Mouse (Mus musculus) ES-Bruce4 (cell line): ENCODE measurements around the gene Col7a1. TPM values are rescaled to one million over a fixed set of nuclear protein-coding genes. Genes with fewer than 3 reads are reported as not detected.

Experiments used
- H3K27ac ChIP-seq: 2 replicates; pipeline ENCODE4 v1.5.1; 2012; ENCODE audit warnings: low read length, inconsistent platforms; ENCODE audit not compliant: insufficient read depth
- H3K27me3 ChIP-seq: 2 replicates; pipeline ENCODE4 v1.6.1; 2012; ENCODE audit warnings: mild to moderate bottlenecking, low read length, inconsistent platforms; ENCODE audit not compliant: control insufficient read depth, poor library complexity, insufficient read depth, severe bottlenecking
- H3K36me3 ChIP-seq: 2 replicates; pipeline ENCODE4 v1.6.1; 2012; ENCODE audit warnings: inconsistent platforms, mild to moderate bottlenecking, low read length, moderate library complexity; ENCODE audit not compliant: control insufficient read depth, poor library complexity, insufficient read depth, severe bottlenecking
- H3K4me1 ChIP-seq: one replicate; pipeline ENCODE4 v1.8.1; 2011; ENCODE audit warnings: low read length; ENCODE audit not compliant: control insufficient read depth, insufficient read depth
- H3K4me3 ChIP-seq: 2 replicates; pipeline ENCODE4 v1.5.1; 2011; ENCODE audit warnings: low read depth, mild to moderate bottlenecking, low read length
- H3K9ac ChIP-seq: 2 replicates; pipeline ENCODE4 v1.6.1; 2012; ENCODE audit warnings: low read depth, mild to moderate bottlenecking, inconsistent platforms; ENCODE audit not compliant: poor library complexity, severe bottlenecking
- H3K9me3 ChIP-seq: replicated peaks from 2 replicates; pipeline ENCODE4 v1.6.1; 2012; ENCODE audit warnings: mild to moderate bottlenecking, low read length, inconsistent platforms; ENCODE audit not compliant: control insufficient read depth, poor library complexity, insufficient read depth, severe bottlenecking
- CTCF ChIP-seq: IDR thresholded peaks from one replicate; pipeline ENCODE4 v1.8.1; 2011; ENCODE audit warnings: low read depth, low read length
- EP300 ChIP-seq: IDR thresholded peaks from 2 replicates; pipeline ENCODE4 v1.6.1; 2011; ENCODE audit warnings: low read depth, low read length; ENCODE audit not compliant: insufficient read depth
- POLR2A ChIP-seq: IDR thresholded peaks from one replicate; pipeline ENCODE4 v1.8.1; 2011; ENCODE audit warnings: low read length; ENCODE audit not compliant: insufficient read depth
- polyA plus RNA-seq: library from polyadenylated mRNA; stranded (reverse); fragments of >200 nt; gene quantifications from 2 replicates; pipeline ENCODE4 v1.2.4, GENCODE M21; 2011; ENCODE audit warnings: low read depth; ENCODE audit not compliant: missing spikeins, insufficient read depth, insufficient read length

The Col7a1 gene
- polyA plus RNA-seq, 1 experiment: 6.5 TPM

DNA sequence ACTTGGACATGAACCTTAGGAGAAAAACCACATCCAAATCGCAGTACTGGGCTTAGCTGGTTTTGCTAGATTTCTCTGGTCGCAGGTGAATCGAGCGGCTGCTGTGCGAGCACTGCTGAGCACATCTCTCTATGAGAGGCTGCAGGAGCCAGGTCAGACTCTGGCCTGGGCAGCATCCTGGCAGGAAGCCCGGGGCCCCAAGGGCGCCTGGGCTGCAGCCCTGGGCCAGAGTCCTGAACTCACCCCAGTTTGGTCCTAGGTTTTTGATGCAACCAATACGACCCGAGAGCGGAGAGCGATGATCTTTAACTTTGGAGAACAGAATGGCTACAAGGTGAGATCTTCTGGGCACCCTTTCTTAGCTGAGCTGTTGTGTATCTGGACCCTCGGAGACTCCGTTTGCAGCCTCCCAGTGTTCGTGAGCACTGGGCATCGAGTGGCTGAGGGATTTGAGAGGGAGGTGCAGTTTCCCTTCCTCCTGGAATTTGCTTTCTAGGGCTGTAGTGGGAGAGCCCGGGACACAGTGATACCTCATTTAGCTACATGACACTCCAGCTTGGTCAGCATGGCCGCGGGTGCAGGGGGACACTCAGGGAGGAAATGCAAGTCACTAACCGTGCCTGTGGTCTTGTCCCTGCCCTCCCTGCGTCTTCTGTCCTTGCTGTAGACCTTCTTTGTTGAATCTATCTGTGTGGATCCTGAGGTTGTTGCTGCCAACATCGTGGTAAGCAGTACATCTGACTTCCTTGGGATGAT, 53.8 kb downstream of the Col7a1 start:
- no peaks in the 10 kb centered on the region for H3K9me3 ChIP-seq
- H3K4me3 ChIP-seq: no peak overlapping the region
- no peaks in the 10 kb centered on the region for H3K36me3 ChIP-seq
- no peaks in the 10 kb centered on the region for H3K4me1 ChIP-seq
- H3K9ac ChIP-seq: no peak overlapping the region
- H3K27ac ChIP-seq: no peak overlapping the region
- TF ChIP-seq CTCF: no peak
- no peak for TF ChIP-seq POLR2A
- no peak for TF ChIP-seq EP300
- H3K27me3 ChIP-seq: no peaks in the 10 kb centered on the region

DNA sequence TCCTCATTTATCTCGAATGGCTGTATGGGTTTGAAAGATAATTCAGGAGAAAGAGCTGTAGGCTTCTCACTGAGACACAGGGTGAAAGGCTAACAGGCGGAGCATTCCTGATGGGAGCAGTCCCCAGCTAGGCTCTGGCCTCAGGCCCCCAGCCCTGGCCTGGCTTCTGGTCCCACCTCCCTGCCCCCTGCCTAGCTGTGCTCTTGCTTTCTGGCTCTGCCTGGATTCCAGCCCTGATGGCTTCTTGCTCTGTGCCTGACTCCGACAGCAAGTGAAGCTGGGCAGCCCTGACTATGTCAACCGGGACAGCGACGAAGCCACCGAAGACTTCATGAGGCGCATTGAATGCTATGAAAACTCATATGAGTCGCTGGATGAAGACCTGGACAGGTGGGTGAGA, 54.7 kb downstream of the Col7a1 start:
- Histone ChIP-seq H3K4me1 (no peaks in the 10 kb centered on the region), H3K27ac (no peak overlapping the region), H3K9me3 (no peaks in the 10 kb centered on the region), H3K36me3 (no peaks in the 10 kb centered on the region), H3K9ac (no peak overlapping the region), H3K27me3 (no peaks in the 10 kb centered on the region), H3K4me3 (no peak overlapping the region)
- TF ChIP-seq EP300: no peak
- no peak for TF ChIP-seq POLR2A
- TF ChIP-seq CTCF: no peak

DNA sequence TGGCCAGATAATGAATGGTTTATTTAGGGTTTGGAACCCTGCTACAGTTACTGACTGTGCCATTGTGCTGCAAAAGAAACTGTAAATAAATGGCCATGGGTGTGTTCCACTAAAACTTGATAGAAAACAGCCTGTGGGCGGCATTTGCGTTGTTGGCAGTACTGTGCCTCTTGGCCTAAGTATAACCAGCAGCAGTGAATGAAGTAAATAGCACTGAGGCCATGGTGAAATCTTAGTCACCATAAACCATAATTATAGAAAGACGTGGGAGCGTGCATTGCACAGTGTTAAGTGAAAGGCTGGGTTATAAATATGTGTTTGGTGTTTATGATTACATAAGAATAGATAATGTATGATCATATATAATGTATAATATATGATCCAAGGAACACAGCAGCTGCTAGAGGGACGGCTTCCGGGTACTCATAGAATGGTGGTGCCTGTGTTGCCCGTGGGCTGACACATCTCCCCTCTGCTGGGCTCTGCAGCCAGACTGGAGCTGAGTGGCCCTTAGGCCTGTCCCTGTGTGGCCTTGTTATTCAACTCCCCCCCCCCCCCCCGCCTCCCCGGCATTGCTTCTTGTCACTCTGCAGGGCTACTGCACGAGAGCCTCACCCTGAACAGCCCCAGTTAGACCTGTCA, 55.7 kb downstream of the Col7a1 start:
- H3K9me3 ChIP-seq: no peaks in the 10 kb centered on the region
- H3K36me3 ChIP-seq: no peaks in the 10 kb centered on the region
- TF ChIP-seq EP300 (no peak), CTCF (no peak)
- H3K4me3 ChIP-seq: no peak overlapping the region
- no peaks in the 10 kb centered on the region for H3K27me3 ChIP-seq
- H3K9ac ChIP-seq: no peak overlapping the region
- H3K27ac ChIP-seq: no peak overlapping the region
- no peaks in the 10 kb centered on the region for H3K4me1 ChIP-seq

DNA sequence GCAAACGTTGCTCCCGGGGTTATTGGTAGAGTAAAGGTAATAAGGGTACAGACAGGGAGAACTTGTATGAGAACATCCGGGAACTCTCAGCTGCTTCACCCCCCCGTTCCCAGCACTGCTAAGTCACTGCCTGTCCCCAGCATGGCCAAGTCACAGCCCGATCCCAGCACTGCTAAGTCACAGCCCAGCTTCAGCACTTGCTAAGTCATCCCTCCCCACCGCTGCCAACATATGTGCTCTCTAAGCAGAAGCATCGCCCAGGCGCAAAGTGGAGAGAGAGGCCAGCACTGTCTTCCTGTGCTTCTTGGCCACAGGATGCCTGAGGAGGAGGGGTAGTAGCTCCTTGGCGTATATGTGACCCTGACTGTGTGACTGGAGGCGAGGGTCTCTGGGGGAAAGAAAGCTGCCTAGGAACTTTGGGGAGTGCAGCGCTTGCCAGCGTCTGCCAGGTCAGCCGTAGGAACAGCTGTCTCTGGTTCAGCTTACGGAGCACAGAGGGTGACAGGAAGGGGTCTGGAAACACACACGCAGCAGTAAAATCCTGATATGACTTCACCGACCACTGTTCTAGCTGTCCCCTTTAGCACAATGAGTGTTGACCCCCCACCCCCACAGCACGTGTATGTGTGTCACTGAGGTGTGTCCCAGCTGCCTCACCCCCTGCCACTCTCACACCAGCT, 56.4 kb downstream of the Col7a1 start:
- H3K27ac ChIP-seq: no peak overlapping the region
- H3K27me3 ChIP-seq: no peaks in the 10 kb centered on the region
- H3K4me1 ChIP-seq: no peaks in the 10 kb centered on the region
- H3K36me3 ChIP-seq: no peaks in the 10 kb centered on the region
- no peak overlapping the region for H3K4me3 ChIP-seq
- TF ChIP-seq EP300 (no peak), POLR2A (no peak)
- no peaks in the 10 kb centered on the region for H3K9me3 ChIP-seq
- H3K9ac ChIP-seq: no peak overlapping the region

DNA sequence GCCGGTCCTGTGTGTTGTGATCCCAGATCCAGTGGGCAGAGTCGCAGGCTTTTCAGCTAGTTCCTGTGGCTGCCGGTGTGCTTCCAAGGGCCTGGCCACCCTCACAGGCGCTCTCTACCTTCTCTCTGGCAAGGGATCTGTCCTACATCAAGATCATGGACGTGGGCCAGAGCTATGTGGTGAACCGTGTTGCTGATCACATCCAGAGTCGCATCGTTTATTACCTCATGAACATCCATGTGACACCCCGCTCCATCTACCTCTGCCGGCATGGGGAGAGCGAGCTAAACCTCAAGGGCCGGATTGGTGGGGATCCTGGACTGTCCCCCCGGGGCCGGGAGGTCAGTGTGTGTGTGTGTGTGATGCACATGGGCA, 56.9 kb downstream of the Col7a1 start:
- TF ChIP-seq CTCF: no peak
- no peak for TF ChIP-seq EP300
- TF ChIP-seq POLR2A: no peak
- H3K9ac ChIP-seq: no peak overlapping the region
- no peaks in the 10 kb centered on the region for H3K9me3 ChIP-seq
- no peak overlapping the region for H3K27ac ChIP-seq
- no peak overlapping the region for H3K4me3 ChIP-seq
- no peaks in the 10 kb centered on the region for H3K4me1 ChIP-seq
- no peaks in the 10 kb centered on the region for H3K27me3 ChIP-seq
- no peaks in the 10 kb centered on the region for H3K36me3 ChIP-seq

DNA sequence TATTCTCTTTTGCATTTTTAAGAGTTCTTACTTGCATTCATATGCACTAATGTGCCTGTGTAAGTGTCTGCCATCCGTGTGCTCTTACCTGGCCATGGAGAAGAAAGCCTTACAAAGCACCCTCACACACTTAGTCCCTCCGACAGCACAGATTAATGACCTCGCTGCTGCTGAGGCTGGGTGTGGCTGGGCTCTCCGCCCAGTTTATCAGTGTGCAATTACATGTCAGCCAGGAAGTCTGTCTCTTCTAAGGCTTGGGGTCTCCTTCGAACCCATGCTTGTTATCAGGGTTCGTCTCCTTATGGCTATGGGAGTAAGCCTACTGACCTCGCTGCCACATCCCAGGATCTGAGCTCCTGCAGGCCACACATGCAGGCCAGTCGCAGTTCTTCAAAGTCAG, 62.0 kb downstream of the Col7a1 start:
- no peaks in the 10 kb centered on the region for H3K9me3 ChIP-seq
- H3K9ac ChIP-seq: no peak overlapping the region
- no peaks in the 10 kb centered on the region for H3K36me3 ChIP-seq
- H3K4me1 ChIP-seq: no peaks in the 10 kb centered on the region
- TF ChIP-seq CTCF: no peak
- no peak for TF ChIP-seq POLR2A
- no peak for TF ChIP-seq EP300
- no peak overlapping the region for H3K4me3 ChIP-seq
- H3K27ac ChIP-seq: no peak overlapping the region
- no peaks in the 10 kb centered on the region for H3K27me3 ChIP-seq
